Mouse (Mus musculus) intestine, embryonic 15.5 days (tissue): ENCODE data around the gene Gm13275. TPM values are rescaled to one million over a fixed set of nuclear protein-coding genes. Genes with fewer than 3 reads are reported as not detected.
"Not testable (repeated sequence)": the region's sequence is repeated elsewhere in the genome, so short reads cannot be mapped to it uniquely, and the experiment has no call there.

Experiments
- ATAC-seq: fragments of 200-750 bp; cut with Nextera tagmentation; 2 replicates; pipeline ENCODE4 v1.8.0; 2017; ENCODE audit warnings: moderate TSS enrichment, moderate library complexity
- H3K27ac ChIP-seq: fragments of 300-500 bp; sonication (generic); 2 replicates; pipeline ENCODE4 v1.5.1; 2015; ENCODE audit warnings: mild to moderate bottlenecking, inconsistent platforms
- H3K27me3 ChIP-seq: fragments of 300-500 bp; sonication (generic); replicated peaks from 2 replicates; pipeline ENCODE4 v1.6.1; 2015; ENCODE audit warnings: inconsistent platforms
- H3K36me3 ChIP-seq: fragments of 300-500 bp; sonication (generic); 2 replicates; pipeline ENCODE4 v1.6.1; 2015; ENCODE audit warnings: inconsistent platforms
- H3K4me1 ChIP-seq: fragments of 300-500 bp; sonication (generic); replicated peaks from 2 replicates; pipeline ENCODE4 v1.6.1; 2015; ENCODE audit warnings: inconsistent platforms
- H3K4me2 ChIP-seq: fragments of 300-500 bp; sonication (generic); replicated peaks from 2 replicates; pipeline ENCODE4 v1.6.1; 2015; ENCODE audit warnings: mild to moderate bottlenecking, inconsistent platforms
- H3K4me3 ChIP-seq: fragments of 300-500 bp; sonication (generic); replicated peaks from 2 replicates; pipeline ENCODE4 v1.5.1; 2015; ENCODE audit warnings: inconsistent platforms
- H3K9ac ChIP-seq: fragments of 300-500 bp; sonication (generic); 2 replicates; pipeline ENCODE4 v1.6.1; 2015; ENCODE audit warnings: inconsistent platforms
- H3K9me3 ChIP-seq: fragments of 300-500 bp; sonication (generic); 2 replicates; pipeline ENCODE4 v1.6.1; 2016; ENCODE audit warnings: inconsistent platforms
- WGBS: fragments of 180-500 bp; shearing (Covaris S2); methylation state at CpG from one replicate; pipeline ENCODE4 v1.1.7; 2015; 5-methylcytosine and 5-hydroxymethylcytosine counted together
- polyA plus RNA-seq: library from polyadenylated mRNA; unstranded; fragments of >200 nt; fragmentation: Nextera tagmentation; extraction: Ambion mirVana; gene quantifications from 2 replicates; pipeline ENCODE4 v1.2.1, GENCODE M21; 2015

The Gm13275 gene
- polyA plus RNA-seq, 1 experiment from 2014 or later: not detected

GRCm38 (mm10) chr4:88773534-88773933 lies 20.8 kb upstream of the Gm13275 start, which contains the start of gene Gm13290:
Gene Gm13290, plus strand, starts transcription at chr4:88773834.
- WGBS: no CpG with 5 or more reads among the region's 32 CpGs
- H3K9ac ChIP-seq, H3K4me1 ChIP-seq, ATAC-seq, H3K27me3 ChIP-seq, H3K36me3 ChIP-seq, H3K9me3 ChIP-seq, H3K4me3 ChIP-seq, H3K27ac ChIP-seq, H3K4me2 ChIP-seq: not testable (repeated sequence)

GRCm38 (mm10) chr4:88776622-88777021 lies 17.7 kb upstream of the Gm13275 start, which contains the start of gene Gm13289:
Gene Gm13289, plus strand, starts transcription at chr4:88776922.
- ATAC-seq, H3K9ac ChIP-seq, H3K4me2 ChIP-seq, H3K27me3 ChIP-seq, H3K4me1 ChIP-seq, H3K36me3 ChIP-seq, H3K4me3 ChIP-seq, H3K27ac ChIP-seq, H3K9me3 ChIP-seq: not testable (repeated sequence)
- no CpG with 5 or more reads among the region's 29 CpGs for WGBS

GRCm38 (mm10) chr4:88779550-88779949 lies 14.7 kb upstream of the Gm13275 start, which contains the start of gene Gm13272:
Gene Gm13272, plus strand, starts transcription at chr4:88779850.
- H3K27ac ChIP-seq, H3K4me1 ChIP-seq, H3K36me3 ChIP-seq, H3K4me3 ChIP-seq, H3K9me3 ChIP-seq, H3K27me3 ChIP-seq, H3K9ac ChIP-seq, H3K4me2 ChIP-seq, ATAC-seq: not testable (repeated sequence)
- no CpG with 5 or more reads among the region's 29 CpGs for WGBS

- H3K27ac ChIP-seq, H3K9me3 ChIP-seq, H3K27me3 ChIP-seq, H3K4me2 ChIP-seq, H3K36me3 ChIP-seq, H3K9ac ChIP-seq, H3K4me1 ChIP-seq, ATAC-seq, H3K4me3 ChIP-seq: not testable (repeated sequence)
- 54% methylated on average over 16 of the region's 18 CpGs for WGBS
Observed at GRCm38 (mm10) chr4:88780320-88780719, 14.0 kb upstream of the Gm13275 start.

- not testable (repeated sequence) for H3K4me1 ChIP-seq, ATAC-seq, H3K27me3 ChIP-seq, H3K9me3 ChIP-seq, H3K27ac ChIP-seq, H3K9ac ChIP-seq, H3K36me3 ChIP-seq
- 21% methylated on average over 4 of the region's 7 CpGs for WGBS
- Histone ChIP-seq H3K4me3 (0 out of 2 replicates have a peak within 1 kb of the TSS, but pooled peaks have one; percentile 16), H3K4me2 (peak within 1 kb of the TSS; percentile 47)
Observed at GRCm38 (mm10) chr4:88781831-88782230, 12.5 kb upstream of the Gm13275 start, which contains the start of gene Ifnz. Gene Ifnz, plus strand, starts transcription at chr4:88782131.

- not testable (repeated sequence) for H3K27me3 ChIP-seq, H3K4me1 ChIP-seq, ATAC-seq, H3K36me3 ChIP-seq, H3K27ac ChIP-seq, H3K9me3 ChIP-seq, H3K9ac ChIP-seq
- Histone ChIP-seq H3K4me3 (0 out of 2 replicates have a peak overlapping the region, but pooled peaks have one; percentile 16), H3K4me2 (peak overlapping the region; percentile 47)
- WGBS: 0% methylated on average over 12 of the region's 31 CpGs
Observed at GRCm38 (mm10) chr4:88782335-88782734, 12.0 kb upstream of the Gm13275 start.

- not testable (repeated sequence) for H3K4me3 ChIP-seq, ATAC-seq, H3K9me3 ChIP-seq, H3K27me3 ChIP-seq, H3K4me2 ChIP-seq, H3K36me3 ChIP-seq, H3K9ac ChIP-seq, H3K4me1 ChIP-seq, H3K27ac ChIP-seq
- WGBS: no CpG with 5 or more reads among the region's 27 CpGs
Observed at GRCm38 (mm10) chr4:88785409-88785808, 8.9 kb upstream of the Gm13275 start, which contains the start of gene Gm13276. Gene Gm13276, plus strand, starts transcription at chr4:88785709.

GRCm38 (mm10) chr4:88788402-88788801 lies 5.9 kb upstream of the Gm13275 start, which contains the start of gene Gm13277:
Gene Gm13277, plus strand, starts transcription at chr4:88788632.
- H3K4me2 ChIP-seq, H3K36me3 ChIP-seq, H3K9me3 ChIP-seq, H3K4me1 ChIP-seq, H3K27me3 ChIP-seq, ATAC-seq, H3K4me3 ChIP-seq, H3K27ac ChIP-seq, H3K9ac ChIP-seq: not testable (repeated sequence)
- 0% methylated on average over 3 of the region's 28 CpGs for WGBS

GRCm38 (mm10) chr4:88791250-88791649 lies 3.0 kb upstream of the Gm13275 start, which contains the start of gene Gm13278:
Gene Gm13278, plus strand, starts transcription at chr4:88791550.
- not testable (repeated sequence) for H3K4me3 ChIP-seq, H3K27me3 ChIP-seq, H3K36me3 ChIP-seq, H3K4me1 ChIP-seq, ATAC-seq, H3K9me3 ChIP-seq, H3K9ac ChIP-seq, H3K4me2 ChIP-seq, H3K27ac ChIP-seq
- no CpG with 5 or more reads among the region's 28 CpGs for WGBS

- not testable (repeated sequence) for H3K4me2 ChIP-seq, ATAC-seq, H3K27ac ChIP-seq, H3K9me3 ChIP-seq, H3K27me3 ChIP-seq, H3K4me3 ChIP-seq, H3K36me3 ChIP-seq, H3K4me1 ChIP-seq, H3K9ac ChIP-seq
- WGBS: no CpG with 5 or more reads among the region's 28 CpGs
Observed at GRCm38 (mm10) chr4:88797097-88797496, 2.8 kb downstream of the Gm13275 start, which contains the start of gene Gm13279. Gene Gm13279, plus strand, starts transcription at chr4:88797397.

- not testable (repeated sequence) for H3K4me2 ChIP-seq, H3K36me3 ChIP-seq, H3K4me1 ChIP-seq, H3K27ac ChIP-seq, H3K4me3 ChIP-seq, H3K27me3 ChIP-seq, H3K9me3 ChIP-seq, H3K9ac ChIP-seq, ATAC-seq
- WGBS: 10% methylated on average over 5 of the region's 7 CpGs
Observed at GRCm38 (mm10) chr4:88799365-88799764, 5.1 kb downstream of the Gm13275 start, which contains the start of gene Gm13285. Gene Gm13285, plus strand, starts transcription at chr4:88799665.

- not testable (repeated sequence) for H3K36me3 ChIP-seq, H3K9ac ChIP-seq, H3K27me3 ChIP-seq, ATAC-seq, H3K4me1 ChIP-seq, H3K27ac ChIP-seq, H3K9me3 ChIP-seq, H3K4me3 ChIP-seq
- peak within 1 kb of the TSS; percentile 28; the same call in 1 of the 2 replicates for H3K4me2 ChIP-seq
- WGBS: no CpG with 5 or more reads among the region's 29 CpGs
Observed at GRCm38 (mm10) chr4:88802954-88803353, 8.7 kb downstream of the Gm13275 start, which contains the start of gene Gm13287. Gene Gm13287, plus strand, starts transcription at chr4:88803254.

GRCm38 (mm10) chr4:88805231-88805630 lies 10.9 kb downstream of the Gm13275 start, which contains the start of gene Gm13288:
Gene Gm13288, plus strand, starts transcription at chr4:88805531.
- H3K4me3 ChIP-seq, H3K4me1 ChIP-seq, H3K27ac ChIP-seq, H3K9me3 ChIP-seq, H3K9ac ChIP-seq, H3K36me3 ChIP-seq, H3K27me3 ChIP-seq, ATAC-seq: not testable (repeated sequence)
- no CpG with 5 or more reads among the region's 8 CpGs for WGBS
- 0 out of 2 replicates have a peak within 1 kb of the TSS, but pooled peaks have one; percentile 41 for H3K4me2 ChIP-seq
